Mouse (Mus musculus) lung, adult 2 months (tissue): ENCODE data around the gene Synj2. TPM values are rescaled to one million over a fixed set of nuclear protein-coding genes. Genes with fewer than 3 reads are reported as not detected.

Experiments
- DNase-seq: peaks from one replicate; pipeline ENCODE4 v3.0.0; 2022
- H3K4me1 ChIP-seq: fragments of 200-500 bp; 2 replicates; pipeline ENCODE4 v1.6.1; 2011; ENCODE audit warnings: low read length; ENCODE audit not compliant: control insufficient read depth, insufficient read depth
- H3K4me3 ChIP-seq: fragments of 200-500 bp; replicated peaks from 2 replicates; pipeline ENCODE3; 2011; ENCODE audit warnings: low read depth, mild to moderate bottlenecking, control low read depth, low read length; ENCODE audit errors: extremely low read depth
- CTCF ChIP-seq: fragments of 200-500 bp; IDR thresholded peaks from 2 replicates; pipeline ENCODE4 v1.5.1; 2011; ENCODE audit warnings: mild to moderate bottlenecking, low read length, control low read depth; ENCODE audit not compliant: insufficient read depth
- POLR2A ChIP-seq: fragments of 200-500 bp; IDR thresholded peaks from 2 replicates; pipeline ENCODE4 v1.6.1; 2011; ENCODE audit warnings: low read depth, mild to moderate bottlenecking, control low read depth, low read length, borderline replicate concordance; ENCODE audit errors: extremely low read depth
- WGBS: fragments of 180-500 bp; shearing (Covaris S2); methylation state at CpG from one replicate; pipeline ENCODE4 v1.1.7; 2018; 5-methylcytosine and 5-hydroxymethylcytosine counted together
- polyA plus RNA-seq: library from polyadenylated mRNA; depleted of rRNA; stranded (reverse); fragments of >200 nt; gene quantifications from 2 replicates; pipeline ENCODE4 v1.2.3, GENCODE M21; 2012

Gene Synj2
- polyA plus RNA-seq, 1 experiment = 10.9 TPM

DNA sequence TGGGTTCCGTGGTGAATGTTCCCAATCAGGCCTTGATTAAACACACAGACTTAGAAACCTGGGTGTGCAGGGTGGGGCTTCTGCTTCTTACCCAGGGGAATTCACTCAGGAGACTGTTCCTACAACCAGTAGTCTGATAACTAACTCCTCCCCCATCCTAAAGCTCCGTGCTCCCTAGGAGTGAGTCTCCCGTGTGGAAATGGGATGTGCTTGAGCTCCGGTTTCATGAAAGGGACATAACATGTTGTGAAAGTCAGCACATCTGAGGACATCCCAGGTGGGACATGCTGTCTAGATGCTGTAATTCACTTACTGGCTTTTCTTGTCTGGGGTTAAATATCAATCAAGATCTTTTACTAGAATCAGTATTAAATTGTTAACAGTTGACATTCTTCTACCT is 11.4 kb downstream of the Synj2 start:
- TF ChIP-seq POLR2A (no peak), CTCF (no peak)
- H3K4me3 ChIP-seq = no peak overlapping the region
- no peak for DNase-seq
- no peaks in the 10 kb centered on the region; the same call in none of the 2 replicates for H3K4me1 ChIP-seq
- 70% methylated on average over 4 of the region's 4 CpGs for WGBS

DNA sequence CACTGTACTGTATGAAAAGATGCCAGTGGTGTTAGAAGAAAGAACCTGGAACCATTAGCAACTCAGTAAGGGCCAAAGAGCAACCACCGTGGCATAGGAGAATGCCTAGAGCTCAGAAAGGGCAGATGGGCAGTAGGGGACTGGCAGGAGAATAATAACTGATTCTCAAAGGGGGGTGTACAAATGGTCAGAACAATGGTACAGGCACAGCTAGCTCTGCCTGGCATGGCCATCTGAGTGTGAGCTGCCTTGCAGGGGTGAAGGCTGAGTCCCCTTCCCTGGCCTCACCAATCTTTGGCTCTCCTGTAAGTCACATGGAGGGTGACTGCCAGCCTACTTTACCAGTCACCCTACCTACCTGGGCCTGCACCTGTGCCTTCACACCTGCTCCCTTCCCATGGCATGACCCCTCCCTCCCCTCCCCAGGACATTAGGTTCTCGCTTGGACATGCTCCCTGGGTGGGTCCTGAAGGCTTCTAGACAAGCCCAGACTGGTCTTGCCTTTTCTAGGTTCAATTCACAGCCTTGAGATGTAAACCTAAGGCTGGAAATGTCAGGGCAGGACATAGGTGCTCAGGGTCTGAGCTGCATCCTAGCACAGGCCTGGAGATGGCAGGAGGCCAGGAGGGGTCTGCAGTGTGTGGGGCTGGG is 15.4 kb downstream of the Synj2 start:
- no peak overlapping the region for H3K4me3 ChIP-seq
- no peak for TF ChIP-seq CTCF
- no peak for TF ChIP-seq POLR2A
- WGBS = 94% methylated on average over 2 of the region's 2 CpGs
- H3K4me1 ChIP-seq = peaks cover 16% of the 10 kb centered on the region
- no peak for DNase-seq

DNA sequence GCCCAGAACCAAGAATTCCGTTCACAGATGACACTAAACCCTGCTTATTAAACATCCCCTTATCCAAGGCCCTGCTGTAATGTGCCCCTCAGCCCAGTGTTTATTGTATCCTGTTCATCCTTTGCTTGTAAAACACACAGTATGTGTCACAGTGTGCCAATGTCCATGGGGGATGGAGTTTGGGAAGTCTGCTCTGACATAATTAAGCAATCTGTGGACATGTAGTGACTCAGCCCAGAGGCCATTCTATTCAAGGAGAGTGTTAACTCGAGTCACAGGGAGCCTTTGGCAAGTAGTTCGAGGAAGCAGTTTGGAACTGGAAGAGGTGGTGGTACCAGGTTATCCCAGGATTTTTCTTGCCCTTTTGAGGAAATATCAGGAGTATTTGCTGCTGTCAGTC is 16.0 kb downstream of the Synj2 start:
- DNase-seq = no peak

DNA sequence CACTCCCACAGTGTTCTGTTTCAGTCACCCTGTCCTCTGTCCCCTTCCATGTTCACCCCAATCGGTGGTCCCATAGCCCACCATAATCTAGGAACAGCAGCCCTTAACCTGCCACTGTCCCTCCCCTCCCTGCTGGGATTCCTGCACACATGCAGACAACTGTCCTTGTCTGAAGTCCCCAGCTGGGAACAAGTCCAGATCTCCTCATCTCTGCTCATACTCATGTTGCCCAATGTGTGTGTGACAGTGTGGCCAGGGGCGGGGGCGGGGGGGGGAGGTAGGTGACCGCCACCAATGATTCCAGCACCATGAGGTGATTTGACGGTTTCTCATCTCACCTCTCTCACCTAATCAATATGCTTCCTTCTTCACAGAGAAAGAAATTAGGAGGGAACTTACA is 17.1 kb downstream of the Synj2 start:
- no peak for DNase-seq
- 96% methylated on average over 5 of the region's 5 CpGs for WGBS
- H3K4me3 ChIP-seq = no peak overlapping the region
- TF ChIP-seq POLR2A (no peak), CTCF (no peak)
- peaks cover 16% of the 10 kb centered on the region for H3K4me1 ChIP-seq

More for the DNA sequence above, 16.0 kb downstream of the Synj2 start:
- no peak overlapping the region for H3K4me3 ChIP-seq
- H3K4me1 ChIP-seq = peaks cover 16% of the 10 kb centered on the region
- 44% methylated on average over 3 of the region's 3 CpGs for WGBS
- TF ChIP-seq CTCF (no peak), POLR2A (no peak)

DNA sequence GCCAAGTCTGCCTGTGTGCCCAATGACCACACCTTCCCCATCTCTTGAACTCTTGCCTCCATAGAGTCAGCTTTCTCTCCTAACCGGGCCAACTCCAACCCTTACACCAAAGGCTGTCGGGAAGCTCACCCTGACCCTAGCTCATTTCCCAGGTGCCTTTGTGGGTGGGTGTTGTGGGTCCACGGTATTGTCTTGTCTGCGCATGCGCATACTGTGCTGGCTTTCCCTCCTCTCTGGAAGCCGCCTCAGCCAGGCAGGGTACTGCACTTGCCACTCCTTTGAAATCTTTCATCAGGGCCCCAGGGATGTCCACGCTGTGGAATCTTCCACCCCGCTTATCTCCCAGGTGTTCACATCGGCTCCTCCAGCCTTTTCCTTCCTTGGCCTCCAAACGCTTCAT is 17.6 kb downstream of the Synj2 start:
- TF ChIP-seq CTCF (no peak), POLR2A (no peak)
- no peak overlapping the region for H3K4me3 ChIP-seq
- H3K4me1 ChIP-seq = peaks cover 16% of the 10 kb centered on the region
- WGBS = 81% methylated on average over 10 of the region's 10 CpGs
- no peak for DNase-seq

DNA sequence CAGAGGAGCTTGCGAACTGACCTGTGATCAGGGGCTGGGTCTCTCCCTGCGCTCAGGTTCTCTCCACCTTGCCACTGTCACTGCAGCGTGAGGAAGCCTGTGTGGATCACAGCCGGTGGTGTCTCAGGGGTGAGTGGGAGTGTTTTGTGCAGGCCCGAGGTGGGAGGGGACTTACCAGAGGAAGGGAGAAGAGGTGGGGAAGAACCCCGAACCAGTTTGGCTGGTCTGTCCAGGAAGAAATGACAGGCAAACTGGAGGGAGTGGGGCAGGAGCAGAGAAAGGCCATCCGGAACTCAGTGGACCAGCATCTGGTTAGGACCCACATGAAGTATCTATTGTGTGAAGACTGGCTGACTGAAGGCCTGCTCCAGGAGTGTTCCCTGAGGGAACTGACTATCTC is 18.0 kb downstream of the Synj2 start:
- DNase-seq = no peak
- WGBS = 63% methylated on average over 7 of the region's 7 CpGs
- Histone ChIP-seq H3K4me1 (peaks cover 16% of the 10 kb centered on the region), H3K4me3 (no peak overlapping the region)
- TF ChIP-seq CTCF (no peak), POLR2A (no peak)

DNA sequence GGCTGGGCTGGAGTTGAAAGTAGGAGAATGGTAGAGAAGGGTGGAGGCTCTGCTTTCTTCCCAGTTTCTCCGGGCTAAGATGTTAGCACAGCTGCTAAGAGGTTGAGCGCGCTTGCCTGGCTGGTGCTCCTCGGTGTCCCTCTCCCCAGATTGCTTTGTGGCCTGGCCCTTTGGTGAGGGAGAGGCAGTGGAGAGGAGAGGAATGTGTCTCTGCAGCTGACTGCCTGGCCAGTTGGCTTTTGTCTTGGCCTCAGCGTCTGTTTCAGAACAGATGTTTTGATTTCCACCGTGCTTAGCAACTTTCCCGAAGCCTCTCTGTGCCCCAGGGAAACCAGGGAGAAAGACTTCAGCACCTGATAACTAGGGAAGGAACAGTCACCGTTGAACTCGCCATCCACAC is 18.7 kb downstream of the Synj2 start:
- Histone ChIP-seq H3K4me3 (no peak overlapping the region), H3K4me1 (peaks cover 16% of the 10 kb centered on the region)
- WGBS = 44% methylated on average over 9 of the region's 9 CpGs
- no peak for DNase-seq
- no peak for TF ChIP-seq POLR2A
- TF ChIP-seq CTCF = no peak

DNA sequence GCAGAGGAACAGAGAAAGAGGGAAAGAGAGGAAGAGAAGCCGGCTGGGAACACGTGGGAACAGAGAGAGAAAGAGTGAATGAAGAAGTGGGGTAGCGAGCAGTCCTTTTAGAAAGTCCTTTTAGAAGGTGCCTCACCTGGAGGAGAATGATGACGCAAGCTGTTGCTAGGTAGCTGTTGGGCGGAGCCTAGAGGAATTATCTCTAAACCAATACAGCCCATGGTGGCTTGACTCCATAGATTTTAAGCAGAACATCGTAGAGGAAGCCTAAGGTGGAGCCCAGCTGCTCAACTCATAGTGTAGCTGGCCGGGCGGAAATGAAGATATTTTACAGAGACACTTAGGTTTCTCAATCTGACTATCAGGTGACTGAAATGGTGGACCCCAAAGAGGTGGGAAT is 22.7 kb downstream of the Synj2 start:
- H3K4me3 ChIP-seq = no peak overlapping the region
- no peak for TF ChIP-seq POLR2A
- TF ChIP-seq CTCF = no peak
- WGBS = 85% methylated on average over 8 of the region's 8 CpGs
- no peak for DNase-seq
- H3K4me1 ChIP-seq = peaks cover 27% of the 10 kb centered on the region

DNA sequence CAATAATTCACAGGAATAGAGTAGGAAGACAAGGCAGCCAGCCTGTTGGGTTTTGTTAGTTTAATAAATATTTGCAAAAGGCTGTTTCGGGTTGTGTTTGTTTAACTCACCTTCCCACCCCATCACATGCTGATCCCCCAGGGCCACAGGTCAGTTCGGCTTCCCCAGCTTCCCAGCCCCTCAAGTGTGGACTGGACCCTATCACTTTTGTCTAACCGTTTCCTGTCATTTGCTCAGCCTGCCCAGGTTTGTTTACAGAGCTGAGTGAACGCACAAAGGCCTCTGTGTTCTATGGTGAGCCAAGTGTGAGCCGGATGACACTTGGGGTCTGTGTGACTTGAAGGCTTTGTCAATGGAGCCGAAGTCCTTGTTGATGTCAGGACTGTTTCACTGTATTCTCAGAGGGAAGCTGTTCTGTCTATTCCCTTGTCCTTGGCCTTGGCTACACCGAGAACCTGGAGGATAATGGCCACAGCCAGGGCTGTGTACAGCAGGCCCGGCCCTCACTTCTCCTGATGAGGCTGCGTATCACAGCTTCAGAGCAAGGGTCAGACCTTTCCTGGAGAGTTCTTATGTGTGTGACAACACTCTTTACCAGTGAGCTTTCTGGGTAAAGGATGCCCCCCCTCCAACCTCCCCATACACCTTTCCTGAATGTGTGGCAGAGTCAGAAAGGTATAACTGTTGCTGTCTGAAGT is 24.2 kb downstream of the Synj2 start:
- TF ChIP-seq POLR2A = no peak
- TF ChIP-seq CTCF = no peak
- Histone ChIP-seq H3K4me1 (peaks cover 16% of the 10 kb centered on the region), H3K4me3 (no peak overlapping the region)
- DNase-seq = no peak
- WGBS = 43% methylated on average over 9 of the region's 9 CpGs

DNA sequence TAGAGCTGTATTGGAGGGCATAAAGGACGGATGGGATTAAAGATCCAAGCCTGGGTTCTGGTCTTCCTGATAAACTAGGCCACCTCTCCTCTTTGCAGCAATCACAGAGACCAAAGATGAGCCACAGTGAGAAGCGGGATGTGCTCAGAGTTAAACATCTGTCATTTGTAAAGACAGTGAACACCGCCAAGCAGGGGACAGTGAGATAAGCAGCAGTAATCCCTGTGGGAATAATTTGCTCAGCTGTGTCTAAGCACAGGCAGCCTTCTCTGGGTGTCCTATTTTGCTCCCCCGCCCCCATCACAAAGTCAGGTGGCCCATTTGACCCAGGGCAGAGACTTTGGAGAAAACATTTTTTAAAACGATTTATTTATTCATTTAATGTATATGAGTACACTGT is 25.6 kb downstream of the Synj2 start:
- DNase-seq = no peak
- WGBS = 95% methylated on average over 5 of the region's 5 CpGs
- H3K4me1 ChIP-seq = peaks cover 11% of the 10 kb centered on the region
- H3K4me3 ChIP-seq = no peak overlapping the region
- TF ChIP-seq POLR2A (no peak), CTCF (no peak)
